Mouse (Mus musculus) c-Kit-positive CD71-positive TER-119-negative erythroid progenitor cells, embryonic 14.5 days (primary cell): ENCODE measurements around the gene Bbip1.

Experiments used
- DNase-seq: peaks from one replicate; pipeline ENCODE4 v3.0.0-alpha.2; 2013; ENCODE audit warnings: low read depth

The Bbip1 gene

DNA sequence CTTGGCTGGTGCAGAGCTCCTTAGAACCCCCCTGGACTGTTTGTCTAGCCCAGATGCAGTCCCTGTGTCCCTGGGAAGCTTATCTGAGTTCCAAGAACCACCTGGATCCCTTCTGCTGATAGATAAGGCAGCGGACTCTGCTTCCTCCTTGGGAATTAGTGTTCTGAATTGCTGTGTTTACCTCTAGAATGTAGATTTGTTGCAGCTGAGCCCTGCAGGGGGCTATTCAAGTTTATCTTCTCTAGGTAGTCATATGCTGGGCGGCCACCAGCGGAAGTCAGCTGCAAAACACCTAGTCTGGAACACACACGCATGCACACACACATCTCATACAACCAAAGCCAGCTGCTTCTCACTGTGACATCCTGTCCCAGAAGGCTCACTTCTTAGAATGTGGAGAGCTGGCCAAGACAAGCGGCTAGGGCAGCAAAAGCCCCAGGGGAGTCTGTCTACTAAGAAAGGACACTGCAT, 53.6 kb downstream of the Bbip1 start:
- no peak for DNase-seq

DNA sequence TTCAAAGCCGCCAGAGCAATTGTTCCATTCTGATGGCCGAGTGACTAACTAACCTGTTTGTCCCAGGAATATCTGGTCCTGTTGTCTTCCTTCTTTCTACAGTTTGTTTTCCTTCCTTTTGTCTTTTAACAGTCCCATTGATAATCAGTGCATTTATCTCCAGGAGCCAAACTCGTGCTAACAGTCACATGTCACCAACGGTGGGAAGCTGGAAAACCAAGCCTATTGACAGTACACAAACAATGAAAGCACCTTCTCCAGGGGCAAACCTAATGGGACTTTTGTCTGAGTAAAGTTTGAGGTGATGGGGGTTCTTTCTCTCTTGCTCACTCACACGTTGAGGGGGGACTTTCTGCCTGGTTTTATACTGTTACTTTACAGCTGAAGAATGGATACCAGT, 54.2 kb downstream of the Bbip1 start:
- DNase-seq = no peak

- DNase-seq = no peak
These were observed 54.9 kb downstream of the Bbip1 start for GRCm38 (mm10) chr19:53889555-53889954.

DNA sequence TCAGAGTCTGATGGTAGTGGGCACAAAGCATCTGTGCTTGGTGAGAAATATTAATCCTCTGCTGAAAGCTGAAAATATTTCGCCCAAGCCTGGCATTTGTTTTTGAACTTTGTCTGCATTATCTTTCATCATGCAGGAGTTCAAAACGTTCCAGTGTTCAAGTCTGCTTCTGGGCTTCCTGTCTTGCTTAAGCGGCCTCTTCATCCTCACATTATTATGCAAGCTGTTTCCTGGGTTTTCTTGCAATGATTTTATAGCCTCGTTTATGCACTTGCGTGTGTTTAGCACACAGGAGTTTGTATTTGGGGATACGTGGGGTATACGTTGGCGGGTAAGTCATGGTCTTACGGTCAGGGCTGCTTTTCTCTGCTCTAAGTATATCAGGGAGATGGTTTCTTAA, 56.1 kb downstream of the Bbip1 start:
- DNase-seq = no peak

GRCm38 (mm10) chr19:53887822-53888221, 56.6 kb downstream of the Bbip1 start:
- no peak for DNase-seq

DNA sequence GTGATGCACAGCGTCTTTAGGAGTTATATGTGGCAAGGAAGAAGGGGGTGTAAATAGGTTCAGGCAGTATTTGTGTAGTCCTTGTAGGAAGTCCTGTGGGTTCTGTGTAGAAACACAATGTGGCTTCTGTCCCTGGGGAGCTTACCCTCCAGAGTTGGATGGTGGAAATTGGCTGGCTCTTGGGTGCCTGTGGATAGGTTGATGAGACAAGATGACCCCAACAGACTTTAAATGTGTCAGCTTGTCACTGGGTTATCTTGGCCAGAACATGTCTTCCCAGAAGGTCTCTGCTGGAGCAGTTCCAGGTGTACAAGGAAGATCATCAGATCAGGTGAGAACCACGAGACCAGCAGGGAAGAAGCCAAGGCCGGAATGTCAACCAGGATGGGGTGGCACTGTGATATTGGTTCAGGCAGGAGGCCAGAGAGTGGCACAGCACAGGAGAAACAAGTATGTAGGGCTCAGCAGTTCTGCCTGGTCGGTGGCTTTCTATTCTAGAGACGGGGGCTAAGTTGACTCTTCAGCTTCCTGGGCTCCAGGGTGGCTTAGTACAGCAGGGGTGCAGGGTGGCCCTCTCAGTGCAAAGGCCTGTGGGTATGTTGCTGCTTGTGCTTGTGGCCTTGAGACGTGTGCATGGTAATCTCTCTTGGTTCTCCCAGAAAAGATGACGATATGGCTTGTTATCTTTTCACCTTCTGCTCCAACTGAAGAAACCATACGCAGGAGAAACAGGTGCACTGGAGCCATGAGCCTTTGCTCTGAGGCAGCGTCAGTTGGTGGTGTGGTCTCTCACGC, 57.7 kb downstream of the Bbip1 start:
- no peak for DNase-seq

DNA sequence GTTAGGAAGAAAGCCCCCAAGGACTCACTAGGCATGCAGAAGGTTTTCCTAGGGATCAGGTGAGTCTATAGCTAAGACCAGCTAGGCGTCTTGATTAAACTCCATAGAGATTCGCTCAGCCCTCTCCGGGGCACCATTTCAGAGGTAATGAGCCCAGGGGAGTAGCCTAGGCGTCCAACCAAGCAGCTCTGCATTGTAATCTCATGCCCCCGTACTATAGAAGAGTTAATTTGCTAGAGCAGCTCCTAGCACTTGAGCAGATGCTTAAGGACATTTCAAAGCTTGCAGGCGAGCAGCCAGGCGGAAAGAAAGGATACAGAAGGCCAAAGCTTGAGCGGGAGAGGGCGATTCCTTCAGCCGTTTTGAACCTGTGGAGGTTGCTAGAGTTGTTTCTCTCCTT, 59.0 kb downstream of the Bbip1 start:
- DNase-seq = no peak

DNA sequence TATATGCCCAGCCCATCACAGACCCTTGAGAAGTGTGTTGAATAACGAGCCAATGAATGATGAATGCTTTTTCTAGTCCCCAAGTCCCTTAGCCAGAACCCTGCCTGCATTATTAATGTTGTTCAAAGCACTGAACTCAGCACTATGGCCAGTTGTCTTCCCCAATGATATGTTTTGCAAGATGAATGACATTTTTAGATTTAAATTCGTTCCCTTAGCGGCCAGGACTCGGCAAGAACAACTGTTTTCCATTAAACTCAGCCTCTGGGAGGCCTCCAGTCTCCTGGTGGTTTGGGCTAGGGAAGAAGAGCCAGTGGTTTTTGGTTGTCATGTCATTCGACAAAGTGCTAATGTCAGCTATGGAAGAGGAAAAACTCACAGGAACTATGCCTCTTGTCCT, 62.6 kb downstream of the Bbip1 start:
- no peak for DNase-seq

DNA sequence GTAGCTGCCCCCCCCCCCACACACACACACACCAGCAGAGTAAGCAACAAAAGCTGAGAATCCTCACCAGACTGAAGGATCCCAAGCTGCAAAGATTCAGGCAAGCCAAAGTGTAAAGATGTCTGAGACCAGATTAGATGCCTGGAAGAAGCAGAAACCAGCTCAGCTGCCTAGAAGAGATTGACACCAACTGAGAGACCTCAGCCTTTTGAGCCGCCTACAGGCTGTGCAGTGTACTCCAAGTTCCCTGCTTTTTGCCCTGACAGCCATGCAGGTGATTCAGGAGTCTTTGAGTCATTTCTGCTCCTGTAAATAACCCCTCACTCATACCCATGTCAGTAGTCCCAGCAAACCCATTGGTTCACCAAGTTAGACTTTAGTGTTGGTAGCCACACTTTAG, 64.0 kb downstream of the Bbip1 start:
- DNase-seq = no peak
